In the genomic region with DNA sequence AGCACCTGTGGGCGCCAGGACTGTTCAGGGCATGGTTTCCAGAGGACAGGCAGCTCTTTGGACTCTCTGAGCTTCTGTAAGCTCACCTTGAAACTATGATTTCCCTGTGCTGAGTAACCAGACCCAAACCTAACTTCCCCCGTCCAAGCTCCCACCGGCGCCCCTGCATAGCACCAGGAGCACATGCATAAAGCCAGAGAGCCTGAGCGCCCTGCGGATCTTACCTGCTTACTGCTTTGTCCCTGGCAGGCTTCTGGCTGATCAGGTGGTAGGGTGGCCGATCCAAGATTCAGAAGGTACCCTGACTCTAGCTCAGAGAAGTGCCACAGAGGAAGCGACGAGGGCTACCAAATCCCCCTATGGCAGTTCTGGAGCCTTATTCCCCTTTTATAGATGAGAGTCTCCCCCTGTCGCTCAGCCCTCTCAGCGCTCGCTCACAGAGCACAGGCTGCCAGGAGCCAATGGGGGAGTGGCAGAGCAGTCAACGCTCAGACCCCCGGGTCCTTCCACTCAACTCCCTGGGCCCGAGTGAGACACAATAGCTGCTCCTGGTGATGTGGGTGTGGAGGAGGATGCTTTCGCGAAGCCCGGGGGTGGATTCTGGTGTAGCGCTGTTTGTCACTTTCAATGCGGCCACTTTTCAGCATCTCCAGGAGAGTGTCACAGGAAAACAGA, we compare ENCODE assay signal across 8 mouse cellular contexts. TPM values are rescaled to one million over a fixed set of nuclear protein-coding genes. Genes with fewer than 3 reads are reported as not detected.
DNase-seq lines count a peak whose midpoint lies in the region; ATAC-seq and TF ChIP-seq lines count a peak whose summit lies in the region.
"Had no signal": no experiment of that assay in that cellular context is flagged by ENCODE, and none has a peak within 500 bp of the region (broad histone marks: within the 10 kb centered on the region; RNA-seq: fewer than 3 reads in every experiment).

TSS of gene Pdyn (minus strand) at position 361 of the 675 bp plus-strand sequence.

- no peaks in the 10 kb centered on the region for H3K9me3 ChIP-seq in forebrain, embryonic 14.5 days (replicated peaks; ENCODE audit: control insufficient read depth, low read length)
- no peaks in the 10 kb centered on the region for H3K9me3 ChIP-seq in stomach, postnatal 0 days (ENCODE audit: control insufficient read depth, low read length)
- no peaks in the 10 kb centered on the region for H3K9me3 ChIP-seq in intestine, embryonic 15.5 days

- H3K27me3 ChIP-seq in forebrain, embryonic 14.5 days (replicated peaks; ENCODE audit: control insufficient read depth, insufficient read depth, low read length) = no peaks in the 10 kb centered on the region
- H3K27me3 ChIP-seq in stomach, postnatal 0 days (ENCODE audit: control insufficient read depth, insufficient read depth, low read length) = no peaks in the 10 kb centered on the region
- H3K27me3 ChIP-seq in intestine, embryonic 15.5 days (replicated peaks) = peaks cover 36% of the 10 kb centered on the region

- H3K9ac ChIP-seq in forebrain, embryonic 14.5 days (ENCODE audit: low read length) = peak within 1 kb of the TSS; percentile 50
- no peak within 1 kb of the TSS for H3K9ac ChIP-seq in stomach, postnatal 0 days (ENCODE audit: low read length)
- H3K9ac ChIP-seq in intestine, embryonic 15.5 days = no peak within 1 kb of the TSS

- 0 out of 2 replicates have a peak, but pooled peaks have one; percentile 9 for TF ChIP-seq CTCF in stomach, postnatal 0 days (IDR thresholded peaks at IDR 0.05; ENCODE audit: low read depth)

- peak within 1 kb of the TSS; percentile 24 for H3K4me3 ChIP-seq in forebrain, embryonic 14.5 days (ENCODE audit: low read depth, low read length)
- H3K4me3 ChIP-seq in stomach, postnatal 0 days (ENCODE audit: low read depth, low read length) = no peak within 1 kb of the TSS
- no peak within 1 kb of the TSS for H3K4me3 ChIP-seq in intestine, embryonic 15.5 days (replicated peaks)

- no peak for TF ChIP-seq EP300 in stomach, postnatal 0 days (optimal IDR thresholded peaks at IDR 0.05)

- no peaks in the 10 kb centered on the region for H3K36me3 ChIP-seq in forebrain, embryonic 14.5 days (ENCODE audit: control insufficient read depth, insufficient read depth, low read length)
- no peaks in the 10 kb centered on the region for H3K36me3 ChIP-seq in stomach, postnatal 0 days (ENCODE audit: control insufficient read depth, insufficient read depth, low read length)
- no peaks in the 10 kb centered on the region for H3K36me3 ChIP-seq in intestine, embryonic 15.5 days

- intact Hi-C loops in left cerebral cortex, postnatal 4 days (cut with DNase I) = no loop called here

- peaks cover 10% of the 10 kb centered on the region for H3K4me1 ChIP-seq in forebrain, embryonic 14.5 days (ENCODE audit: control insufficient read depth, insufficient read depth, low read length)
- H3K4me1 ChIP-seq in stomach, postnatal 0 days (replicated peaks; ENCODE audit: control insufficient read depth, insufficient read depth) = no peaks in the 10 kb centered on the region
- H3K4me1 ChIP-seq in intestine, embryonic 15.5 days (replicated peaks) = no peaks in the 10 kb centered on the region

- peak; percentile 26 to 44 for DNase-seq in right cerebral cortex, adult 2 months (ENCODE audit: low spot score in 2 of 2)
- no peak for DNase-seq in right cerebral cortex, postnatal 36 days (ENCODE audit: low spot score in 2 of 2)
- peak; percentile 76 for DNase-seq in forebrain, embryonic 14.5 days (ENCODE audit: low spot score)
- DNase-seq in left cerebral cortex, postnatal 4 days = peak; percentile 31
- DNase-seq in stomach, postnatal 0 days (ENCODE audit: low spot score) = no peak

- peak; percentile 80 for ATAC-seq in forebrain, embryonic 14.5 days
- ATAC-seq in stomach, postnatal 0 days (ENCODE audit: low FRiP score, low TSS enrichment) = no peak
- no peak for ATAC-seq in inflammation-experienced regulatory T-cells, adult 6 months
- ATAC-seq in intestine, embryonic 15.5 days = no peak

- 5% methylated on average over 20 of the region's 20 CpGs for WGBS in forebrain, embryonic 14.5 days
- WGBS in stomach, postnatal 0 days = 9% methylated on average over 20 of the region's 20 CpGs
- WGBS in intestine, embryonic 15.5 days = 7% methylated on average over 20 of the region's 20 CpGs

- H3K4me2 ChIP-seq in forebrain, embryonic 14.5 days (ENCODE audit: low read length) = peak within 1 kb of the TSS; percentile 59
- no peak within 1 kb of the TSS for H3K4me2 ChIP-seq in stomach, postnatal 0 days (replicated peaks; ENCODE audit: low read depth)
- no peak within 1 kb of the TSS for H3K4me2 ChIP-seq in intestine, embryonic 15.5 days (replicated peaks)

- no peak within 1 kb of the TSS for H3K27ac ChIP-seq in forebrain, embryonic 14.5 days (ENCODE audit: low read depth, low read length)
- H3K27ac ChIP-seq in stomach, postnatal 0 days (replicated peaks) = no peak within 1 kb of the TSS
- no peak within 1 kb of the TSS for H3K27ac ChIP-seq in intestine, embryonic 15.5 days
- H3K27ac ChIP-seq: macrophage had no signal

RNA-seq across cellular contexts. Expression of gene Pdyn, which starts in this region (rescaled TPM):
- polyA plus RNA-seq in forebrain, embryonic 14.5 days (2014; fragmentation: Nextera tagmentation; extraction: Ambion mirVana) = 5.6 and 6.5 TPM in 2 replicates
- 1 to 10 TPM; 8.6 to 9.1 TPM for total RNA-seq in left cerebral cortex, postnatal 4 days (2021)
- polyA plus RNA-seq in stomach, postnatal 0 days (2015; fragmentation: Nextera tagmentation; extraction: Ambion mirVana) = 0.08 and 0.11 TPM in 2 replicates
- not detected for polyA plus RNA-seq in inflammation-experienced regulatory T-cells, adult 6 months (2017; shearing (Covaris generic))
- 0.66 and 1.0 TPM in 2 replicates for polyA plus RNA-seq in intestine, embryonic 15.5 days (2015; fragmentation: Nextera tagmentation; extraction: Ambion mirVana)
- polyA plus RNA-seq: macrophage had no signal

Comparison
In these comparisons a context has a peak if more than half of its experiments do, and no peak if none do; other contexts are left out.
1. DNase-seq: peak in right cerebral cortex, adult 2 months (2 of 2), forebrain, embryonic 14.5 days (single experiment) and left cerebral cortex, postnatal 4 days (single experiment); none in right cerebral cortex, postnatal 36 days (0 of 2) and stomach, postnatal 0 days (single experiment).